Mouse (Mus musculus): Measurements from ENCODE around the gene Gm49380.

GRCm38 (mm10) chr9:44047571-44048490 lies 65.5 kb downstream of the Gm49380 start:
- TF ChIP-seq CTCF (IDR thresholded peaks at IDR 0.05; ENCODE audit: low read depth) (no peak), EP300 (optimal IDR thresholded peaks at IDR 0.05) (no peak)
